Mouse (Mus musculus) small intestine, adult 10 weeks (tissue): ENCODE results near the gene Reg3b. TPM values are rescaled to one million over a fixed set of nuclear protein-coding genes. Genes with fewer than 3 reads are reported as not detected.

ENCODE experiments used
- polyA plus RNA-seq: library from polyadenylated mRNA; stranded (reverse); fragments of 350-450 nt; fragmentation: Illumina TruSeq; extraction: RNeasy Lipid Tissue Mini Kit (QIAGEN cat#74804); gene quantifications from one replicate; pipeline ENCODE4 v1.2.3, GENCODE M21; 2014; ENCODE audit warnings: low replicate concordance

Gene Reg3b
- 633 TPM for polyA plus RNA-seq

DNA sequence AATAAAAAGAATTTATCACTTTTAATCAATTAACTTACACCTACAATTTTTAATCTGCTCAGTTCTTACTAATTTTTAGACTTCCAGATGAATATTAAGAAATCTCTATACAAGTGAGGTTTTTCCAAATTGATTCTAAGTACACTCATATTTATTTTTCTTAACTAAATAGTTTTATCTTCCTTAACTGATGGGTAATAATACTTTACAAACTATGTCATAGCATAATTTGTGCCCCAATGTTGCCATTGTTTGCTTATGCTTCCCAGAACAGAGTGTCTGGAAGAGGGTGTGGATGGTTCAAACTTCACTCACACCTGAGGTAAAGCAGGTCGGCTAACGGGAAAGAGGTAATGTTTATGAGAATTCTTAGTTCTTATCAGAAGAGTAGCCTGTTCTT, at the start of gene Reg3b:
TSS of gene Reg3b (plus strand) at position 301 of the 400 bp plus-strand sequence.

GRCm38 (mm10) chr6:78378765-78379164, 8.3 kb downstream of the Reg3b start, which contains the start of gene Reg3d:
Gene Reg3d (minus strand): TSS chr6:78378865.

DNA sequence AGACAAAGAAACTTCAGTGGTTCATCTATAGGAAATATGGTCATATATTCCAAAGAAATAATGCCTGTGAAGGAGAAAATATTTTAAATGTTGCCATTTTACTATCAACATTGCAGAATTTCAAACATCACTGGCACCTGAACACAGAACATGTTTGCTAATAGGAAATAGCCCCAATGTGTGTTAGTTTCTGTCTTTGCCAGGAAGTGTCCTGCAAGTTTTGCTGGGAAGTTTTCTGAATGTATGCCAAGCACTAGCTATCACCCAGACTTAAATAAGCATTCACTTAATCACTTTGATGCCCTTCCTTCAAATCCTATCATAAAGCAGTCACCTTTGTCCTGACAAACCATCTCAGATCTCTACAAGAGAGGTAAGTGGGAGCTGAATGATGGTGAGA, 10.0 kb downstream of the Reg3b start, which contains the start of gene Reg3a:
TSS of gene Reg3a (plus strand) at position 301 of the 400 bp plus-strand sequence.

GRCm38 (mm10) chr6:78395323-78395722, 24.9 kb downstream of the Reg3b start, which contains the start of gene Reg2:
Gene Reg2 (plus strand): TSS chr6:78395623.

GRCm38 (mm10) chr6:78422411-78422810, 52.0 kb downstream of the Reg3b start, which contains the start of gene Reg1:
Gene Reg1 (plus strand): TSS chr6:78422711.

Other genes with a start within 250 kb of the Reg3b start
- gene Reg3d, start 8.2 kb downstream of the Reg3b start, polyA plus RNA-seq: 18.6 TPM
- gene Reg3a, start 10.1 kb downstream of the Reg3b start, polyA plus RNA-seq: 501 TPM
- gene Reg2, start 25.0 kb downstream of the Reg3b start, polyA plus RNA-seq: 2.9 TPM
- 12,346 TPM for gene Reg1, start 52.1 kb downstream of the Reg3b start, polyA plus RNA-seq
- gene Reg3g, start 98.2 kb downstream of the Reg3b start, polyA plus RNA-seq: 352 TPM